Mouse (Mus musculus) neural tube, embryonic 11.5 days (tissue): Measurements from ENCODE around the gene Ctnna2. TPM values are rescaled to one million over a fixed set of nuclear protein-coding genes. Genes with fewer than 3 reads are reported as not detected.

Experiments
- ATAC-seq: fragments of 200-750 bp; cut with Nextera tagmentation; 2 replicates; pipeline ENCODE4 v1.8.0; 2017; ENCODE audit warnings: moderate number of reproducible peaks, mild to moderate bottlenecking, moderate TSS enrichment, moderate library complexity; ENCODE audit not compliant: insufficient read depth, low FRiP score, low TSS enrichment
- DNase-seq: peaks from one replicate; pipeline ENCODE4 v3.0.0-alpha.2; 2015; ENCODE audit warnings: low spot score
- H3K27ac ChIP-seq: fragments of 300-500 bp; sonication (generic); 2 replicates; pipeline ENCODE4 v1.5.1; 2014; ENCODE audit warnings: low read depth, mild to moderate bottlenecking, low read length
- H3K27me3 ChIP-seq: fragments of 300-500 bp; sonication (generic); 2 replicates; pipeline ENCODE4 v1.6.1; 2014; ENCODE audit warnings: mild to moderate bottlenecking, low read length, mixed read lengths; ENCODE audit not compliant: control insufficient read depth, insufficient read depth
- H3K36me3 ChIP-seq: fragments of 300-500 bp; sonication (generic); 2 replicates; pipeline ENCODE4 v1.6.1; 2014; ENCODE audit warnings: mild to moderate bottlenecking, low read length, moderate library complexity, mixed read lengths; ENCODE audit not compliant: control insufficient read depth, insufficient read depth
- H3K4me1 ChIP-seq: fragments of 300-500 bp; sonication (generic); 2 replicates; pipeline ENCODE4 v1.6.1; 2014; ENCODE audit warnings: low read length, mixed read lengths; ENCODE audit not compliant: control insufficient read depth, insufficient read depth
- H3K4me2 ChIP-seq: fragments of 300-500 bp; sonication (generic); 2 replicates; pipeline ENCODE4 v1.6.1; 2014; ENCODE audit warnings: low read depth, mild to moderate bottlenecking, moderate library complexity
- H3K4me3 ChIP-seq: fragments of 300-500 bp; sonication (generic); 2 replicates; pipeline ENCODE4 v1.5.1; 2014; ENCODE audit warnings: low read depth, low read length
- H3K9ac ChIP-seq: fragments of 300-500 bp; sonication (generic); 2 replicates; pipeline ENCODE4 v1.6.1; 2014; ENCODE audit warnings: mild to moderate bottlenecking, low read length
- H3K9me3 ChIP-seq: fragments of 300-500 bp; sonication (generic); 2 replicates; pipeline ENCODE4 v1.6.1; 2016; ENCODE audit warnings: low read length; ENCODE audit not compliant: control insufficient read depth
- WGBS: fragments of 180-500 bp; shearing (Covaris S2); extraction: QIAGEN DNeasy Blood & Tissue Kit; methylation state at CpG from one replicate; pipeline ENCODE4 v1.1.7; 2014; 5-methylcytosine and 5-hydroxymethylcytosine counted together
- polyA plus RNA-seq: library from polyadenylated mRNA; unstranded; fragments of >200 nt; fragmentation: Nextera tagmentation; extraction: Ambion mirVana; gene quantifications from 2 replicates; pipeline ENCODE4 v1.2.1, GENCODE M21; 2014

Gene Ctnna2
- polyA plus RNA-seq, 1 experiment from 2014 or later, result 54.7 TPM

DNA sequence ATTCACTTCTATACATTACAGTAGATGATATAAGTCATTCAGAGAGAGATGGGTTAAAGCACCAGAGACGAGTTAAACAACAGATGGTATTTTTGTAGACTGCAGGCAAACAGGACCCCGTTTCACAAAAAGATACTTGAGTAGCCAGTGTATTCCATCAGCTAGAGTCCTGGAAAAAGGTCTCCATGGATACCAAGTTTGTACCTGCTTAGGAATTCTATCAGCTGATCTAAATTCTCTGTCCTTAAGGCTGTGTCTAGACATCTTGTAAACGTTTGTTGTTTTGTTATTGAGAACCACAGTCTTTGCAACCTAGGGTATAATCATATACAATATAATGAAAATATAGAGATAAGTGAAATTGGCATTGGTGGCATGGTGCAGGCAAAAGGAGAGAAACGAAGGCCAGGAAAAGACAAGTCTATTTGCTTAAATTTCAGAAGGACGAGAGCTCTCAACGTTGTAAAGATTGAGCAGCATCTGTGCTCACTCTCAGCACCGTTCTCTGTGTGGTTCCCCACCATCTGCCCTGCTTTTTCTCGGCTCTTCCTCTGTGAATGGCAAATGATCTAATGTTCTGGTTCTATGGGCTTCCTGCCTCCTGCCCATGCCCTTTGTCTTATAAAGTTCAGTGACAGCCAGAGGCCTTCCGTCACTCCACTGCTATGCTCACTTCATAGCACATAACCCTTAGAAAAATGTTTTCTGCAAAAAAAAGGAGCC, 621.6 kb downstream of the Ctnna2 start:
- Histone ChIP-seq H3K4me2 (no peak overlapping the region), H3K27me3 (no peaks in the 10 kb centered on the region), H3K9me3 (no peaks in the 10 kb centered on the region), H3K9ac (no peak overlapping the region), H3K4me3 (no peak overlapping the region), H3K4me1 (no peaks in the 10 kb centered on the region), H3K27ac (0 out of 2 replicates have a peak overlapping the region, but pooled peaks have one; percentile 27), H3K36me3 (no peaks in the 10 kb centered on the region)
- ATAC-seq, result no peak; the same call in 1 of the 2 replicates
- WGBS, result 51% methylated on average over 9 of the region's 9 CpGs
- DNase-seq, result no peak

DNA sequence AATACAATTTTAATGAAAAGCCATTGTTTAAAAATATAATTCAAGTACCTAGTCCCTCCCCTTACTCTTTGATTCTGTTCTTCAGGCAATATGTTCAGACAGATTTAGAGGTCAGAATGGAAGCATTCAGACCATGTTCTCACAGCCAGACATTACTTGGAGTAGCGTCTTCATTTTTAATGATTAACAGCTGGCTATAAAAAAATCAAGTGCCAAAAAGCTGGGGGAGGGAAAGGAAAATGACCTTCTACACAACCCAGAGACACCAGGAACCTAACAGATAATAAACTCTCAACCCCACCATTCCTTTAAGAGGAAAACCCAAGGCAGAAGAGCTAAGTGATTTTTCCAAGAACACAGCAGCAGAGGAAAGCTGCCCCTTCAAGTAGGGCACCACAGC, 624.7 kb downstream of the Ctnna2 start:
- ATAC-seq (no peak), DNase-seq (no peak)
- Histone ChIP-seq H3K36me3 (no peaks in the 10 kb centered on the region), H3K9ac (no peak overlapping the region), H3K27me3 (no peaks in the 10 kb centered on the region), H3K9me3 (no peaks in the 10 kb centered on the region), H3K27ac (no peak overlapping the region), H3K4me2 (no peak overlapping the region), H3K4me1 (no peaks in the 10 kb centered on the region), H3K4me3 (no peak overlapping the region)
- WGBS, result 25% methylated on average over 1 of the region's 1 CpGs

DNA sequence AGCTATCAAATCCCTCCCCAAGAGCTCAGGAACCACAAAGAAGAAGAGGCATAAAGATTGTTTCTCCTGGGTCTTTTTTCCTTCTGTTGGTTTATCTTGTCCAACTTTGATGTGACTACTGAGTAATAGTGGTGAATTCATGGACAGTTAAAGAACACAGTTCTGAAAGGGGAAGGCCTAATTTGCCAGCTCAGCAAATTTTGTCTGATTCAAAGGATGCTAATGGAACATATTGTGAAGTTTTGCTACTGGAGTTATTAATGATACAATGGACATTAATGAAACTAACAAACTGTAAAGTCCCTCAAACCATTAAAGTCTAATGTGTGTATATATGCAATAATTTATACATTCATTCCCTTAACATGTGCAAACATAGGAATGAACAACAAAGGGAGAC, 635.7 kb downstream of the Ctnna2 start:
- H3K4me3 ChIP-seq, result no peak overlapping the region
- no peak overlapping the region for H3K4me2 ChIP-seq
- no peak for DNase-seq
- no peak overlapping the region for H3K27ac ChIP-seq
- H3K27me3 ChIP-seq, result no peaks in the 10 kb centered on the region
- H3K9ac ChIP-seq, result no peak overlapping the region
- no peaks in the 10 kb centered on the region for H3K9me3 ChIP-seq
- ATAC-seq, result no peak
- no peaks in the 10 kb centered on the region for H3K36me3 ChIP-seq
- H3K4me1 ChIP-seq, result no peaks in the 10 kb centered on the region

DNA sequence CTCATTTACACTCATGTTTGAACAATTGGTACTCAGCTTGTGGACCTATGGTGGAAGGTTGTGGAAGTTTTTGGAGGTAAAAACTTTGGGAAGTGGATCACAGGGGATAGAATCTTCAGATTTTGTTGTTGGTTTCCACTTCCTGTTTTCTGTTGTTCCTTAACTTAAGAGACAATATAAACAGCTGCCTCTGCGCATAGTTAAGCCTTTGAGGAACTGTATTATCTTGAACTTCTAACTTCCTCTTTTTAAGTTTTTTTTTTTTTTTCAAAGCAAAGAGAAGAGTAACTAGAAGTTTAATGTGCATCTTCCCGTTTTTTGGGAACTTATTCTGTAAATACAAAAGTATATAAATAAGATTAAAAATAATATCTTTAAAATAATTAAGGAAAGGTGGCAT, 644.0 kb downstream of the Ctnna2 start:
- DNase-seq, result no peak

DNA sequence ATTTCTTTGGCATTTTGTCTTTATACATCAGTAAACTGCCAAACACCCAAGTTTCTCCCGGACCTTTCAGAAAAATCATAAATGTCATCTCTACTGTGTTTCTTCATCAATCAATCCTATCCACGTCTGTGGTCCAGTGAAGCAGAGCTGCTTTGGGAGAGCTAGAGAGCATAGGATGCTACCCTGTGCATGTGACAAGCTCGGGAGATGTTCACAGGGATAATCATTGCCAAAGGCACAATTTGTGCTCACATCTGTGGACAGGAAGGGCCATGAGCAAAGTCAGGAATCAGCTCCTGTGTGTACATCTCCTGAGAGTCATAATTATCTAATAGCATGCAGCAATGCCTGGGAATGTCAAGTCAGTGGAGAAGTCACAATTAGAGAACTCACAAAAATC, 654.8 kb downstream of the Ctnna2 start:
- ATAC-seq (no peak), DNase-seq (no peak)
- Histone ChIP-seq H3K36me3 (no peaks in the 10 kb centered on the region), H3K4me1 (no peaks in the 10 kb centered on the region), H3K27me3 (no peaks in the 10 kb centered on the region), H3K27ac (no peak overlapping the region), H3K4me3 (no peak overlapping the region), H3K9ac (no peak overlapping the region), H3K9me3 (no peaks in the 10 kb centered on the region), H3K4me2 (no peak overlapping the region)
- WGBS, result 73% methylated on average over 3 of the region's 3 CpGs

More for the DNA sequence above, 644.0 kb downstream of the Ctnna2 start:
- no peak for ATAC-seq
- H3K4me1 ChIP-seq, result no peaks in the 10 kb centered on the region
- no peaks in the 10 kb centered on the region for H3K9me3 ChIP-seq
- no peak overlapping the region for H3K4me3 ChIP-seq
- H3K36me3 ChIP-seq, result no peaks in the 10 kb centered on the region
- WGBS, result 86% methylated on average over 2 of the region's 2 CpGs
- no peaks in the 10 kb centered on the region for H3K27me3 ChIP-seq
- H3K4me2 ChIP-seq, result no peak overlapping the region
- H3K9ac ChIP-seq, result no peak overlapping the region
- H3K27ac ChIP-seq, result no peak overlapping the region

DNA sequence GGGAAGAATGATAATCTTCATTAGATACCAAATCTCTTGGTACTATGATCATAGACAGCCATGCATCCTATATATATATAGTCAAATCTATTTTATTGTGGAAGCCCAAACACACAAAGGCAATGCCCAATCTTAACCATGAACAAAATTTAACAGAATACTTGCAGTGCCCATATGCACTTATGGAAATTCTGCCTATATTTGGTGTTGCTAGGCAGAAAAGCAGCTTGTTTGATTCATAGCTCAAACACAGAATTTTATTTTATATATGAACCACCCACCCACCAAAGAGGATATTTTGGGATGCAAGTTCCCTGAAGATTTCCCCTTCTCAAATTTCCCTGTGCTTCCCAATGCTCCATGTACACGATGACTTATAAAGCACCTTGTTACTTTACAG, 655.2 kb downstream of the Ctnna2 start:
- Histone ChIP-seq H3K27ac (no peak overlapping the region), H3K9me3 (no peaks in the 10 kb centered on the region), H3K4me1 (no peaks in the 10 kb centered on the region), H3K27me3 (no peaks in the 10 kb centered on the region), H3K9ac (no peak overlapping the region), H3K36me3 (no peaks in the 10 kb centered on the region), H3K4me2 (no peak overlapping the region), H3K4me3 (no peak overlapping the region)
- DNase-seq (no peak), ATAC-seq (no peak)
- WGBS, result 85% methylated on average over 1 of the region's 1 CpGs

DNA sequence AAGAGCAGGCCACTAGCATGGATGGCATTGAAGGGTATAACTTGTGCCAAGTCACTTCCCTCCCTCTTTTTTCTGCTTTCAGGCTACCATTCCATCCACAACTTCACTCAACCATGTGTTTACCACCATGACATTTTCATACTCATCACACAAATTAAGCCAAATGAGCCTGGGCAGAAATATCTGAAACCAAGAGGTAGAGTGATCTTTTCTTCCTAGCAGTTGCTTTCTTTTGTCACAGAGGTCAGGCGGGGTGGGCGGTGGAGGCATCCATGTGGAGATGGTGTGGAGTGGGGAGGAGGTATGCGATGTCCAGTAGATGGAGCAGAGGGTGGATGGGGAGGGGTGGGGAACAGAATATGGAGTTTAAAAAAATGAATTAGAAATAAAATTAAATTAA, 672.7 kb downstream of the Ctnna2 start:
- WGBS, result 91% methylated on average over 3 of the region's 3 CpGs
- no peak for ATAC-seq
- Histone ChIP-seq H3K27me3 (no peaks in the 10 kb centered on the region), H3K27ac (no peak overlapping the region), H3K36me3 (no peaks in the 10 kb centered on the region), H3K4me1 (no peaks in the 10 kb centered on the region), H3K4me3 (no peak overlapping the region), H3K4me2 (no peak overlapping the region), H3K9ac (no peak overlapping the region), H3K9me3 (no peaks in the 10 kb centered on the region)
- DNase-seq, result no peak

DNA sequence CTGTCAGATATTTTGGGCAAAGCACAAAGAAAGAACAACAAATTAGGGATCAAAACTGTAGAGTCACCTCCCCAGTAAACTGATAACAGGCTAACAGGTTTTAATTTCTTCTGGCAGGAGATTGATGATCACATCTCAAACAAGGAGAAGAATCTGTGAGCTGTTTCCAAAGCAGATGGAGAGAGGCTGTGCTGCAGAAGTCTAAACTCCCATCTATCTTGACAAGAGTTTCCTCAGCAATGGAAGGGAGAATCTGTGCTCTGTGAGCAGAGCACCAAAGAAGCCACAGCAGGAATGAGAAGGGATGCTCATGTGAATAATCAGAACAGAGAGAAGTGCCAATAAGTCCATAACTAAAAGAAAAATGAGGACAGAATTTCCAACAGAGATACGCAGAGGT, 678.2 kb downstream of the Ctnna2 start:
- H3K36me3 ChIP-seq, result no peaks in the 10 kb centered on the region
- WGBS, result 86% methylated on average over 1 of the region's 1 CpGs
- no peaks in the 10 kb centered on the region for H3K9me3 ChIP-seq
- H3K27me3 ChIP-seq, result no peaks in the 10 kb centered on the region
- no peak overlapping the region for H3K4me2 ChIP-seq
- no peak overlapping the region for H3K9ac ChIP-seq
- no peak for DNase-seq
- H3K4me3 ChIP-seq, result no peak overlapping the region
- no peaks in the 10 kb centered on the region for H3K4me1 ChIP-seq
- H3K27ac ChIP-seq, result no peak overlapping the region
- no peak for ATAC-seq

DNA sequence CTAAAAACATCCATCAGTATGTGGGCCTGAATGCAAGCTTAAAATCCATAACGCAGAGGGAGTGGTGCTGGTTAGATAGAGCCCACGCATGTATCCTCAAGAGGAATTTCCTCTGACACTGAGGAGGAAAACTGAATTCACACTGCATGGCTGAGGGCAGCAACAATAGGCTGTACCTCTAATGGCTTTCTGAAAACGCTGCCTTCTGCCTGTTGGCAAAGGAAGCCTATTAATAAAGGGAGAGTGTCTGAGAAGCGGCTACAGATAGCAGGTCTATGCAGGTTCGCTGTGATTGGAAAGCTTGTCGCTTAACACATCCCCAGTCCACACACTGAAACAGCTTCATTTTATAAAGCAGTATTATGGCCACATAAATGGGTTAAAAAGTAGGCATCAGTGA, 688.1 kb downstream of the Ctnna2 start:
- Histone ChIP-seq H3K27ac (no peak overlapping the region), H3K9ac (no peak overlapping the region), H3K9me3 (no peaks in the 10 kb centered on the region), H3K4me3 (no peak overlapping the region), H3K4me1 (no peaks in the 10 kb centered on the region), H3K4me2 (no peak overlapping the region), H3K36me3 (no peaks in the 10 kb centered on the region), H3K27me3 (no peaks in the 10 kb centered on the region)
- DNase-seq (no peak), ATAC-seq (no peak)
- 66% methylated on average over 6 of the region's 6 CpGs for WGBS
